Mouse (Mus musculus): ENCODE data around the gene Clcn1. TPM values are rescaled to one million over a fixed set of nuclear protein-coding genes. Genes with fewer than 3 reads are reported as not detected.

Clcn1 gene
- polyA plus RNA-seq, 1 experiment from 2014 or later: 0.59 TPM

DNA sequence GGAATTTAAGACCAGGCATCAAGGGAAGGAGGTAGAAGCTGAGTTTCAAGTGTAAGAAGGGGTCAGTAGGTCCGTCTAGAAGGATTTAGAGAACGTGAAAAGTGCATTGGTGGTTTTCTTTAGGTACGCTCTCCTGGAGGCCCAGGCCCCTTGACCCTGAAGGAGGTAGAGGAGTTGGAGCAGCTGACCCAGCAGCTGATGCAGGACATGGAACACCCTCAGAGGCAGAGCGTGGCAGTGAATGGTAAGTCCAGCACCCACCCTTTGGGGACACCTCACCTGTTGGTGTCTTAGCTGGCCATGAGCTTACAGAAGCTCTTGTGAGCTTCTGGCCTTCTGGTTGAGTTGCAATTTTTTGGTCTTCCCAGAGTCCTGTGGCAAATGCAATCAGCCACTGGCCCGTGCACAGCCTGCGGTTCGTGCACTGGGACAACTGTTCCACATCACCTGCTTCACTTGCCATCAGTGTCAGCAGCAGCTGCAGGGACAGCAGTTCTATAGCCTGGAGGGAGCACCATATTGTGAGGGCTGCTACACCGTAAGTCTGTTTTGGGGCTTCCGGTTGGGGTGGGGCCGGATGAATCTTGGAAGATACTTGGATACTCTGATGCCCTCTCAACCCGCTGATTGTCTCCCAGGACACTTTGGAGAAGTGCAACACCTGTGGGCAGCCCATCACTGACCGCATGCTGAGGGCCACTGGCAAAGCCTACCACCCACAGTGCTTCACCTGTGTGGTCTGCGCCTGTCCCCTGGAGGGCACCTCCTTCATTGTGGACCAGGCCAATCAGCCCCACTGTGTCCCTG lies 69.5 kb downstream of the Clcn1 start:
- 91% methylated on average over 13 of the region's 13 CpGs for WGBS
- Histone ChIP-seq H3K27me3 (ENCODE audit: insufficient read depth, poor library complexity, severe bottlenecking) (no peaks in the 10 kb centered on the region), H3K4me3 (no peak overlapping the region), H3K36me3 (peaks cover 96% of the 10 kb centered on the region), H3K9me3 (no peaks in the 10 kb centered on the region), H3K27ac (no peak overlapping the region), H3K4me1 (peaks cover 74% of the 10 kb centered on the region)
- no peak for DNase-seq (ENCODE audit: low spot score)

DNA sequence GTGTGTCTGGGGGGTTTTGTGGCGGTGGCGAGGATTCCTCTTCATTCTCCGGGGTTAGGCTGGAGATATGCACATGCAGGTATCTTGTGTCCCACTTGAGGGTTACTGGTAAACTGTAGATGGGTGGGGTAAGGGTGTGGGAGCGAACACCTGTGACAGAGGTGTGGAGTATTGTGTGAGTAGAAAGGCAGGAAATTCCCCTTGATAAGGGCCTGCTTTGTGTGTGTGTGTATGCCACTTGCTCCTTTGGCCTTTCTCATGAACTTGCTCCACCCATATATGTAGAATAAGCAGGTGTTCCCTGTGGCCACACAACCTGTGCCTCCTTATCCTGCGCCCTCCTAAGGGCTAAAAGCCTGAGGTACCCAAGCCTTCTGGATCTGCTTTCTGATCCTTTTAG lies 70.4 kb downstream of the Clcn1 start:
- WGBS: 90% methylated on average over 5 of the region's 5 CpGs

DNA sequence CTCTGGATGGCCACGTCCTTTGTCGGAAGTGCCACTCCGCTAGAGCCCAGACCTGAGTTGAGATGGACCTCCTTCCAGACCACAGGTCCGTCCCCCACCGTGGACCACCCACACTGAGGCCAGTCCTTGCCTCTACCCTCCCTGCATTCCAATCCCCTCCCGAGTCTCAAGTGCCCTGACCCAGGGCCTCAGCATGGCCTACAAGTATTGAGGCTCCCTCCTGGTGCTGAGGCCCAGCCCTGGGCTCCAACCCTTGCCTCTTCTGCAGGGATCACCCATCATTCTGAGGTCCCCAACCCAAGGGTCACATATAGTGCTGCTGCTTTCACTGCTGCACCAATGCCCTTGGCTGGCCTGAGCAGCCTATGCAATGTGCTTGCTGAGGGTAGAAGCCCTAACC lies 71.4 kb downstream of the Clcn1 start:
- WGBS: 49% methylated on average over 6 of the region's 6 CpGs
- Histone ChIP-seq H3K9me3 (no peaks in the 10 kb centered on the region), H3K4me3 (no peak overlapping the region), H3K4me1 (peaks cover 73% of the 10 kb centered on the region), H3K27me3 (ENCODE audit: insufficient read depth, poor library complexity, severe bottlenecking) (no peaks in the 10 kb centered on the region), H3K27ac (peak overlapping the region; percentile 52), H3K36me3 (peaks cover 84% of the 10 kb centered on the region)
- DNase-seq (ENCODE audit: low spot score): no peak

More for the DNA sequence above, 70.4 kb downstream of the Clcn1 start:
- H3K27me3 ChIP-seq (ENCODE audit: insufficient read depth, poor library complexity, severe bottlenecking): no peaks in the 10 kb centered on the region
- H3K4me3 ChIP-seq: no peak overlapping the region
- H3K36me3 ChIP-seq: peaks cover 94% of the 10 kb centered on the region
- H3K9me3 ChIP-seq: no peaks in the 10 kb centered on the region
- peaks cover 73% of the 10 kb centered on the region for H3K4me1 ChIP-seq
- DNase-seq (ENCODE audit: low spot score): no peak
- no peak overlapping the region for H3K27ac ChIP-seq

DNA sequence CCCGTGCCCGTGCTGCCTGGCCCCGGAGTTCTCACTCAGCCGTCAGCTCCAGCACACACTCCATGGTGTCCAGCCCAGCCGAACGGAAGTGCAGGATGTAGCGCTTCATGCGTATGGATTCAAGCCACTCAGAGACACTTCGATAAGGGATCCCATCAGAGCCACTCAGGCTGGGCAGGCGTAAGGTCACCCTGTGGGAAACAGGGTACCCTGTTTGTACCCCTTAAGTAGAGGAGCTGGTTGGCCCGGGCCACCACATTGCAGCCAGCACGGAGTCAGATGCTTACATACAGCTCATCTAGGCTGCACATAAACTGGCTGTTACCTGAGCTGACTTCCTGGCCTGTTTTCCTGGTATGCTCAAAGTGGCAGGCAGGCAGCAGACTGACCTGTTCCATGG lies 72.4 kb downstream of the Clcn1 start:
- Histone ChIP-seq H3K4me1 (peaks cover 73% of the 10 kb centered on the region), H3K27ac (no peak overlapping the region), H3K36me3 (peaks cover 74% of the 10 kb centered on the region), H3K9me3 (no peaks in the 10 kb centered on the region), H3K4me3 (no peak overlapping the region), H3K27me3 (ENCODE audit: insufficient read depth, poor library complexity, severe bottlenecking) (no peaks in the 10 kb centered on the region)
- no peak for DNase-seq (ENCODE audit: low spot score)
- WGBS: 91% methylated on average over 12 of the region's 12 CpGs

DNA sequence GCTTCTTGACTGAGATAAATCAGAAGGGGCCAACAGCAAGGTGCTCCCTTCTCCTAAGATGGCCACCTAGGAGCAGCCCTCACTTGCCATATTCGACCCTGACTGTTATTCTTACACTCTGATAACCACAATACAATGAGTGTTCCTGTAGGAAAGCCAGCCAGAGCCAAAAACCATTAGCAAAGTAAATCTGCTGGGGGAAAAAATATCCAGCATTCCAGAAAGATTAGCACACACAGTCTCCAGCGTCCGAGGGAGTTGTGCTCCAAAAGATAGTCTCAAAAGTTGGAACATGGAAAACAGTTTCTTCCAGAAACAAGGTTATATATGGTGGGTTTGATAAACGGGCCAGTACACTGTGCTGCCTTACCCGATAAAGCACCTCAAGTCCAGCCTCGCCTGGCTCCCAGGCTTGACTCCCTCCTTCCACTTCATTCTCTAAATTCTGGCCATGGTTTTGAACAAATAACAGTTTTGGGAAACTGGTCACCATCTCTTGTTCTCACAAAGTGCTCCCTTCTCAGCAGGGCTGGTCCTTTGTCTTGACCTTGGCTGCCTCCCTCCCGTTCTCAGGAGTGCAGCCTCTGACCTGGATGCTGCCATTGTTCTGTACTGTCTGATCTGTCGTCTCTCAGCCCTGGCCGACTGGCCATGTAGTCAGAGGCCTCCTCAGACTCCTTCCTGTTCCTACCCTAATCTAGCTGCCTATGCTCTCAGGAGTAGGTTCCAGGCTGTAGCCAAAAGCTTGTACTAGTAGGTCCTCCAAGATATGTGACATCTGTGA lies 73.1 kb downstream of the Clcn1 start:
- 58% methylated on average over 9 of the region's 9 CpGs for WGBS
- Histone ChIP-seq H3K9me3 (no peaks in the 10 kb centered on the region), H3K27ac (peak overlapping the region; percentile 29; the same call in 1 of the 2 replicates), H3K27me3 (ENCODE audit: insufficient read depth, poor library complexity, severe bottlenecking) (no peaks in the 10 kb centered on the region), H3K4me1 (peaks cover 68% of the 10 kb centered on the region), H3K4me3 (no peak overlapping the region), H3K36me3 (peaks cover 70% of the 10 kb centered on the region)
- DNase-seq (ENCODE audit: low spot score): no peak

DNA sequence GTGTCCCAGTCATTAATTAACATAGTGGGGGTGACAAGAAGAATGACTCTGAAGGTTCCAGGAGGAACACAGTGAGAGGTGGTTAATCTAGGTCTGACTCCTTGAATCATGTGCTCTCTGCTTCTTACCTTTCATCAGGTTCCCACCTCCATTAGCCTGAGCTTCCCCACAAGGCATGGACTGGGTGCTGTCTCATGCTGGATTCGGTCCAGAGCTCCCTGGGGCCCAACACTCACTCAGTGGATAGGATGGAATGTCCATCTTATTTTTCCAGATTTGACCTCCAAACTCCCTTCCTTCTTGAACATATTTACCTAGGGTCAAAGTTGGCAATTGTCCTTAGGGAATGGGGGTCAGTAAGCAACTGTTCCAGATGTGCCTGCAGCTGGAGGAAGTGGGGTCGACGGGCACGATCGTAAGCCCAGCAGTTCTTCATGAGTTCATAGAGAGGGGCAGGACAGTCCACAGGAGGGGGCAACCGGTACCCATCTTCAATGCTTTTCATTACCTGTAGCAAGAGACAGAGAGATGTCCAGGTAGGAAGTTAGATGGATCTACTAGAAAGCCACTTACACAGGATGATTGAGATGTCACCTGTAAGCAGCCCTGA lies 73.9 kb downstream of the Clcn1 start:
- DNase-seq (ENCODE audit: low spot score): no peak
- Histone ChIP-seq H3K4me3 (no peak overlapping the region), H3K4me1 (peaks cover 63% of the 10 kb centered on the region), H3K27me3 (ENCODE audit: insufficient read depth, poor library complexity, severe bottlenecking) (no peaks in the 10 kb centered on the region), H3K36me3 (peaks cover 63% of the 10 kb centered on the region), H3K27ac (no peak overlapping the region), H3K9me3 (no peaks in the 10 kb centered on the region)
- WGBS: 93% methylated on average over 6 of the region's 6 CpGs

DNA sequence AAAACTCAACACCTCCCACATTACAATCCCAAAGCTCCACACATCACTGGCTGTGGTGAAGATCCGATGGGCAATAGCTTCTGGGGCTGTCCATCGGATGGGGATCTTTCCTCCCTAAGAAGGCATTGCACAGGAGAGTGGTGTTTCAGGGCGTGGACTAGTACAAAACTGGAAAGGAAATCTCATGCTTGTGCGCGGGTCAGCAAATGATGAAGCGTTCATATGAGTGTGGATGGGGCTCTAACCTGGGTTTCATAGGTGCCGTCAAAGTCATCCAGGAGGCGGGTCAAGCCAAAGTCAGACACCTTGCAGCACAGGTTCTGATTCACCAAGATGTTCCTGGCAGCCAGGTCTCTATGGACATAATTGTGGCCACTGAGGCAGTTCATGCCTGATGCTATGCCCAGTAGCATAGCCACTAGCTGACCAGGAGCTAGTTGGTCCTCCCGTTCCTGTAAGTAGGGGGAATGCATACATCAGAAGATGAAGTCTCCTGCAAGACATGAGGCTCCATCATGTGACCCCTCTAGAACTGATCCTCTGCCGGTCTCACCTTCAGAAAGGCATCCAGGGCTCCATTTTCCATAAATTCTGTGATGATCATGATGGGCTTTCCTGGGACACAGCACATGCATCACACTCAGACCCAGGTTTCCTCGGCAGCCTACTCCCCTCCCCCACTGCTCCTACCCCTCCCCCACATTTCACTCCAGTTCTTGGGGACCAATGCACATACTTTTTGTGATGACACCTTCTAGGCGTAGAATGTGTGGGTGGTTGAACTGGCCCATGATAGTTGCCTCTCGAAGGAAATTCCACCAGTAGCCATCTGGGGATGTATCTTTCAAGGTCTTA lies 74.8 kb downstream of the Clcn1 start:
- Histone ChIP-seq H3K27ac (no peak overlapping the region), H3K36me3 (peaks cover 53% of the 10 kb centered on the region), H3K27me3 (ENCODE audit: insufficient read depth, poor library complexity, severe bottlenecking) (no peaks in the 10 kb centered on the region), H3K4me3 (no peak overlapping the region), H3K4me1 (peaks cover 57% of the 10 kb centered on the region), H3K9me3 (no peaks in the 10 kb centered on the region)
- WGBS: 87% methylated on average over 13 of the region's 13 CpGs
- DNase-seq (ENCODE audit: low spot score): no peak

DNA sequence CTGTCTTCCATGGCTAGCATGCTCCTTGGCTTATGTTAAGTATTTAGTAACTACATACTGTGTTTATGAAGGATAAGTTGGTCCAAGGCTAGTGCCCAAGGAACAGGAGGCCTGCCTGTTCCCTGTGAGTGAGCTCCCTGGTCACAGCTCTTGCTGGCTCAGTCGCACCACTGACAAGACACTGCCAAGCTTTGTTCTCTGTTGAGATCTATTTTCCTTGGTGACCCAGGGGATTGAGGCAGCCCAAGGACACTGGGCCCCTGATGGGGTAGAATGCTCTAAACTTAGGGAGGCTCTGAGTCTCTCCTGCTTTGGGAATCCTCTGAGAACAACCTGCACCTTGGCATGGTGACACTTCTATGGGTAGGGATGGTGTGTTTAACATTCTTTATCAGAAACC lies 75.6 kb downstream of the Clcn1 start:
- no peaks in the 10 kb centered on the region for H3K9me3 ChIP-seq
- H3K4me1 ChIP-seq: peaks cover 49% of the 10 kb centered on the region
- no peak overlapping the region for H3K27ac ChIP-seq
- no peak overlapping the region for H3K4me3 ChIP-seq
- H3K27me3 ChIP-seq (ENCODE audit: insufficient read depth, poor library complexity, severe bottlenecking): no peaks in the 10 kb centered on the region
- 54% methylated on average over 1 of the region's 1 CpGs for WGBS
- no peak for DNase-seq (ENCODE audit: low spot score)
- H3K36me3 ChIP-seq: peaks cover 45% of the 10 kb centered on the region

DNA sequence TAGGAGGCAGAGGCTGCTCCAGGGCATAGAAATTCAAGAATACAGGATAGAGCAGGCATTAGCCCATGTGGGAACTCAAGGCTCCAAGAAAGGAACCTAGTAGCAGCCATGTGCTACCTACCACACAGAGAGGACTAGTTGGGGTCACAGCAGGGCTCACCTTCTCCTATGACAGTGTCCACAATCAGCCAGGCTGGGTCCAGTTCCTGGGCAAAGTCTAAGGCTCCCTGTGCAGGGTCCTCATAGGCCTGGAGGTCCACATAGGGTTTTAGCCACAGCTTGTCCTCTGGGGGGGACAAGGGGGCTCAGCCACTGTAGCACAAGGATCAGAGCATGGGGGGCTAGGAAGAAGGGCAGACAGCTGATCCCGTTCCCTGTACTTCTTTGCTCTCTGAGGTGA lies 76.0 kb downstream of the Clcn1 start:
- H3K4me3 ChIP-seq: no peak overlapping the region
- no peaks in the 10 kb centered on the region for H3K9me3 ChIP-seq
- no peak for DNase-seq (ENCODE audit: low spot score)
- H3K27me3 ChIP-seq (ENCODE audit: insufficient read depth, poor library complexity, severe bottlenecking): no peaks in the 10 kb centered on the region
- H3K27ac ChIP-seq: peak overlapping the region; percentile 67; the same call in 1 of the 2 replicates
- 65% methylated on average over 1 of the region's 1 CpGs for WGBS
- H3K36me3 ChIP-seq: peaks cover 41% of the 10 kb centered on the region
- H3K4me1 ChIP-seq: peaks cover 45% of the 10 kb centered on the region

DNA sequence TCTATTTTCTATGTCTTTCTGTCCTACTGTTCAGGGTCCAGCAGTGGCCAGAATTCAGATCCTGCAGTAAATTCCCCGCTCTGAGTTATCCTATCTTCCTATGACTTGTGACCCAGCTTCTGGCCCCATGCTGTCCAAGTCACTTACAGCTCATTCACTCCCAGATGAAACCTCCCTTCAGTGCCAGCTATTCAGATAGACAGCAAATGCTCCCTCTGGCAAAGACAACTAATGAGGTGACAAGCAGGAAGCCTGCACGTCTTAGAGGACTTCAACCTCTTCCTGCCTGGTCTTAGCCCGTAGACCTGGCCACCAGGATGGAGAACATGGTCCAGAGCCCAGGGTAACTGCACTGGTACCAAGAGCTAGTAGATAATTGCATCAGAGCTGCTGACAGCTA lies 76.5 kb downstream of the Clcn1 start:
- no peaks in the 10 kb centered on the region for H3K27me3 ChIP-seq (ENCODE audit: insufficient read depth, poor library complexity, severe bottlenecking)
- H3K27ac ChIP-seq: peak overlapping the region; percentile 67; the same call in 1 of the 2 replicates
- peaks cover 36% of the 10 kb centered on the region for H3K36me3 ChIP-seq
- WGBS: 38% methylated on average over 3 of the region's 3 CpGs
- peaks cover 40% of the 10 kb centered on the region for H3K4me1 ChIP-seq
- no peaks in the 10 kb centered on the region for H3K9me3 ChIP-seq
- H3K4me3 ChIP-seq: no peak overlapping the region
- DNase-seq (ENCODE audit: low spot score): no peak

DNA sequence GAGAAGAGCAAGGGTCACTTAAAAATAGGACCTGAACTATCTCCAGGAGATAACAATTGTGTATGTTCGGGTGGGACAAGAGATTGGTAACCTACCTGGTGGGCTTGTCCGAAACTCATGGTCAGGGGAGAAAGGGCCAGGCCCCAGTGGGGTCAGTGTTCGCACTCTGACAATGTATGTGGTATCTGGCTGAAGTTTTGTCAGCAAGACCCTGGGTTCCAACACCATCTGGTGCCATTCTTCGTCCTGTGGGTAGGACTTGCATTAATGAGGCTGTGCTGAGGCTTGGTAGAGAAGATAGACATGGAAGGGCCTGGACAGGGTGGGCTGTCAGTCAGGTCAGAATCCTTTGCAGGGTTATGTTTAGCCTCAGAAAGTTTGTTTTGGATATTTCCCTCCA lies 77.6 kb downstream of the Clcn1 start:
- H3K4me1 ChIP-seq: peaks cover 33% of the 10 kb centered on the region

DNA sequence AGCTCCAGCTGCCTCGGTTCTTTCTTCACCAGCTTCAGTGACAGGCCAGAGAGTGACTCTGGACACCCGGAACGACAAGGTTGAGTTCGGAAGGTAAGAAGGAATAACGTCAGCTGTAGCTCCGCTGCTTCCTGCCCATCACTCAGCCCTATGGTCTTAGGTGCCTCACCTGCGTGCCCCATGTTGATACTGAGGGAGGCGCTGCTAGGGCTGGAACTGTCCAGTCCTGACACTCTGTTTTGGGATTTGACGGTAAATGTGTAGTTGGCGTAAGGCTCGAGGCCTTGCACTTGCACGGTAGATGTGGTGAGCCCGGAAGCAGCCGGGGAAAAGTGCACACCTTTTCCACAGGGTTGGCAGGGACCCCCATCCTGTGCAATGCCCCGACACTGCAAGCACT lies 78.1 kb downstream of the Clcn1 start:
- Histone ChIP-seq H3K27me3 (ENCODE audit: insufficient read depth, poor library complexity, severe bottlenecking) (no peaks in the 10 kb centered on the region), H3K36me3 (peaks cover 20% of the 10 kb centered on the region), H3K4me1 (peaks cover 33% of the 10 kb centered on the region), H3K9me3 (no peaks in the 10 kb centered on the region), H3K27ac (no peak overlapping the region), H3K4me3 (no peak overlapping the region)
- WGBS: 88% methylated on average over 15 of the region's 15 CpGs
- DNase-seq (ENCODE audit: low spot score): no peak

More for the DNA sequence above, 77.6 kb downstream of the Clcn1 start:
- DNase-seq (ENCODE audit: low spot score): no peak
- Histone ChIP-seq H3K36me3 (peaks cover 25% of the 10 kb centered on the region), H3K9me3 (no peaks in the 10 kb centered on the region), H3K27ac (no peak overlapping the region), H3K27me3 (ENCODE audit: insufficient read depth, poor library complexity, severe bottlenecking) (no peaks in the 10 kb centered on the region), H3K4me3 (no peak overlapping the region)
- 61% methylated on average over 4 of the region's 4 CpGs for WGBS
